8 mouse cellular contexts compared by ENCODE assay signal in the genomic region with DNA sequence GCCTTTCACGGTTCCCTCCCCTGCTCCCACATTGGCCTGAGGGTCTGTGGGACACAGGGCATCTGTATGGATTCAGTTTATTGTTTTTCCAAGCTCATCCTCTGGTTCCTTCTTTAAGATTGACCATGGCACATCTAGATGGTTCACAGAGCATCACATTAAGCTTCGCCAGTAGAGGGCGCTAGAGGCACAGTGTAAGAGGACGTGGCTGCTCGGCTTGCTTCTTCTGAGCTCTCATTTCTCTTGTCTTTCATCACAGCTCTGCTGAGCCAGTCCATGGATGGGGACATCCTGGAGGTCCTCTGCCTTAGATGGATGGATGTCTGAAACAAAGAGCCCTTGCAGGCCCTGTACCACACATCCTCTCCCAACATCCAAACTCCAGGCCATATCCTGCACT. TPM values are rescaled to one million over a fixed set of nuclear protein-coding genes. Genes with fewer than 3 reads are reported as not detected.
DNase-seq lines count a peak whose midpoint lies in the region; ATAC-seq lines count a peak whose summit lies in the region.

No protein-coding gene starts in this region.

- H3K4me2 ChIP-seq in embryonic facial prominence, embryonic 14.5 days (ENCODE audit: low read depth, low read length), result no peak overlapping the region
- H3K4me2 ChIP-seq in kidney, embryonic 15.5 days, result no peak overlapping the region
- 0 out of 2 replicates have a peak overlapping the region, but pooled peaks have one; percentile 5 for H3K4me2 ChIP-seq in limb, embryonic 15.5 days
- no peak overlapping the region for H3K4me2 ChIP-seq in stomach, embryonic 14.5 days (replicated peaks; ENCODE audit: low read depth, low read length)

- 2% methylated on average over 5 of the region's 5 CpGs for WGBS in embryonic facial prominence, embryonic 14.5 days
- under 1% methylated on average over 5 of the region's 5 CpGs for WGBS in heart, embryonic 10.5 days
- 4% methylated on average over 5 of the region's 5 CpGs for WGBS in kidney, embryonic 15.5 days
- WGBS in limb, embryonic 15.5 days, result 3% methylated on average over 5 of the region's 5 CpGs
- WGBS in stomach, embryonic 14.5 days, result under 1% methylated on average over 5 of the region's 5 CpGs

- peak; percentile 87 for DNase-seq in 416B (ENCODE audit: low read depth)
- DNase-seq in adrenal gland, postnatal 4 days (ENCODE audit: low spot score in 2 of 2), result peak; percentile 61 to 81
- peak; percentile 94 for DNase-seq in embryonic facial prominence, embryonic 14.5 days (ENCODE audit: low spot score)
- peak; percentile 90 for DNase-seq in heart, embryonic 10.5 days (ENCODE audit: low spot score)
- DNase-seq in naive thymus-derived CD4-positive, alpha-beta T cell, adult 2 months (ENCODE audit: low read depth), result peak; percentile 91

- no peaks in the 10 kb centered on the region for H3K9me3 ChIP-seq in embryonic facial prominence, embryonic 14.5 days (ENCODE audit: control insufficient read depth, low read length)
- no peaks in the 10 kb centered on the region for H3K9me3 ChIP-seq in heart, embryonic 10.5 days
- H3K9me3 ChIP-seq in kidney, embryonic 15.5 days (replicated peaks), result no peaks in the 10 kb centered on the region
- H3K9me3 ChIP-seq in limb, embryonic 15.5 days, result no peaks in the 10 kb centered on the region
- no peaks in the 10 kb centered on the region for H3K9me3 ChIP-seq in stomach, embryonic 14.5 days (ENCODE audit: control insufficient read depth, low read depth, low read length)

- H3K36me3 ChIP-seq in embryonic facial prominence, embryonic 14.5 days (ENCODE audit: control insufficient read depth, insufficient read depth, low read length), result 0 out of 2 replicates have a peak, but pooled peaks cover 22% of the 10 kb centered on the region
- peaks cover 3% of the 10 kb centered on the region; the same call in 1 of the 2 replicates for H3K36me3 ChIP-seq in heart, embryonic 10.5 days
- peaks cover 13% of the 10 kb centered on the region; the same call in 1 of the 2 replicates for H3K36me3 ChIP-seq in kidney, embryonic 15.5 days
- H3K36me3 ChIP-seq in limb, embryonic 15.5 days, result peaks cover 10% of the 10 kb centered on the region; the same call in 1 of the 2 replicates
- no peaks in the 10 kb centered on the region for H3K36me3 ChIP-seq in stomach, embryonic 14.5 days (ENCODE audit: control insufficient read depth, insufficient read depth, low read length)

- H3K9ac ChIP-seq in embryonic facial prominence, embryonic 14.5 days (ENCODE audit: low read depth, low read length), result no peak overlapping the region
- H3K9ac ChIP-seq in kidney, embryonic 15.5 days, result no peak overlapping the region
- H3K9ac ChIP-seq in limb, embryonic 15.5 days, result no peak overlapping the region
- no peak overlapping the region for H3K9ac ChIP-seq in stomach, embryonic 14.5 days (replicated peaks; ENCODE audit: low read depth, low read length)

- 0 out of 2 replicates have a peak overlapping the region, but pooled peaks have one; percentile 53 for H3K27ac ChIP-seq in embryonic facial prominence, embryonic 14.5 days (replicated peaks; ENCODE audit: low read depth, low read length)
- H3K27ac ChIP-seq in heart, embryonic 10.5 days, result no peak overlapping the region
- H3K27ac ChIP-seq in kidney, embryonic 15.5 days, result no peak overlapping the region
- H3K27ac ChIP-seq in limb, embryonic 15.5 days, result peak overlapping the region; percentile 69
- H3K27ac ChIP-seq in stomach, embryonic 14.5 days (ENCODE audit: low read length), result no peak overlapping the region

- H3K27me3 ChIP-seq in embryonic facial prominence, embryonic 14.5 days (replicated peaks; ENCODE audit: control insufficient read depth, insufficient read depth, low read length), result no peaks in the 10 kb centered on the region
- H3K27me3 ChIP-seq in heart, embryonic 10.5 days (ENCODE audit: insufficient read depth, poor library complexity, severe bottlenecking), result no peaks in the 10 kb centered on the region
- H3K27me3 ChIP-seq in kidney, embryonic 15.5 days, result no peaks in the 10 kb centered on the region
- H3K27me3 ChIP-seq in limb, embryonic 15.5 days, result no peaks in the 10 kb centered on the region
- no peaks in the 10 kb centered on the region for H3K27me3 ChIP-seq in stomach, embryonic 14.5 days (ENCODE audit: control insufficient read depth, insufficient read depth, low read length)

- ATAC-seq in embryonic facial prominence, embryonic 14.5 days (ENCODE audit: low read depth), result peak; percentile 85
- peak; percentile 49; the same call in 1 of the 2 replicates for ATAC-seq in kidney, embryonic 15.5 days (replicated peaks; ENCODE audit: low FRiP score)
- peak; percentile 46; the same call in 1 of the 2 replicates for ATAC-seq in limb, embryonic 15.5 days (ENCODE audit: insufficient number of reproducible peaks, low FRiP score, low TSS enrichment, low read depth)
- ATAC-seq in stomach, embryonic 14.5 days (ENCODE audit: insufficient number of reproducible peaks, insufficient read depth, low FRiP score, low read depth), result peak; percentile 31; the same call in 1 of the 2 replicates

- H3K4me1 ChIP-seq in embryonic facial prominence, embryonic 14.5 days (ENCODE audit: control insufficient read depth, insufficient read depth, low read length), result no peaks in the 10 kb centered on the region
- peaks cover 9% of the 10 kb centered on the region for H3K4me1 ChIP-seq in heart, embryonic 10.5 days
- H3K4me1 ChIP-seq in kidney, embryonic 15.5 days, result no peaks in the 10 kb centered on the region
- no peaks in the 10 kb centered on the region for H3K4me1 ChIP-seq in limb, embryonic 15.5 days
- no peaks in the 10 kb centered on the region for H3K4me1 ChIP-seq in stomach, embryonic 14.5 days (ENCODE audit: control insufficient read depth, insufficient read depth, low read length)

- no peak overlapping the region for H3K4me3 ChIP-seq in embryonic facial prominence, embryonic 14.5 days (ENCODE audit: low read depth, low read length)
- H3K4me3 ChIP-seq in heart, embryonic 10.5 days, result no peak overlapping the region
- H3K4me3 ChIP-seq in kidney, embryonic 15.5 days (replicated peaks), result no peak overlapping the region
- H3K4me3 ChIP-seq in limb, embryonic 15.5 days, result no peak overlapping the region
- no peak overlapping the region for H3K4me3 ChIP-seq in stomach, embryonic 14.5 days (ENCODE audit: low read depth, low read length)

RNA-seq across cellular contexts. Expression of a gene that starts 33.8 kb away (rescaled TPM):
- 100 to 1,000 TPM; 129 to 135 TPM for total RNA-seq in adrenal gland, postnatal 4 days (2021)
- 84.2 and 86.6 TPM in 2 replicates for polyA plus RNA-seq in embryonic facial prominence, embryonic 14.5 days (2014; fragmentation: Nextera tagmentation; extraction: Ambion mirVana)
- polyA plus RNA-seq in heart, embryonic 10.5 days (2016; fragmentation: Nextera tagmentation; extraction: Ambion mirVana), result 32.3 and 59.4 TPM in 2 replicates
- 64.2 and 66.8 TPM in 2 replicates for polyA plus RNA-seq in kidney, embryonic 15.5 days (2015; fragmentation: Nextera tagmentation; extraction: Ambion mirVana)
- 81.1 and 90.5 TPM in 2 replicates for polyA plus RNA-seq in limb, embryonic 15.5 days (2015; fragmentation: Nextera tagmentation; extraction: Ambion mirVana)
- 57.8 and 65.2 TPM in 2 replicates for polyA plus RNA-seq in stomach, embryonic 14.5 days (2014; fragmentation: Nextera tagmentation; extraction: Ambion mirVana)

RNA-seq across cellular contexts. Expression of a gene that starts 37.6 kb away (rescaled TPM):
- 1 to 10 TPM; 5.2 to 5.4 TPM for total RNA-seq in adrenal gland, postnatal 4 days (2021)
- 20.9 and 23.8 TPM in 2 replicates for polyA plus RNA-seq in embryonic facial prominence, embryonic 14.5 days (2014; fragmentation: Nextera tagmentation; extraction: Ambion mirVana)
- polyA plus RNA-seq in heart, embryonic 10.5 days (2016; fragmentation: Nextera tagmentation; extraction: Ambion mirVana), result 3.4 and 6.5 TPM in 2 replicates
- 15.3 and 16.5 TPM in 2 replicates for polyA plus RNA-seq in kidney, embryonic 15.5 days (2015; fragmentation: Nextera tagmentation; extraction: Ambion mirVana)
- polyA plus RNA-seq in limb, embryonic 15.5 days (2015; fragmentation: Nextera tagmentation; extraction: Ambion mirVana), result 25.3 and 28.7 TPM in 2 replicates
- 20.1 and 22.1 TPM in 2 replicates for polyA plus RNA-seq in stomach, embryonic 14.5 days (2014; fragmentation: Nextera tagmentation; extraction: Ambion mirVana)

RNA-seq across cellular contexts. Expression of a gene that starts 57.0 kb away (rescaled TPM):
- total RNA-seq in adrenal gland, postnatal 4 days (2021), result not detected
- polyA plus RNA-seq in embryonic facial prominence, embryonic 14.5 days (2014; fragmentation: Nextera tagmentation; extraction: Ambion mirVana), result 0.14 and 0.35 TPM in 2 replicates
- polyA plus RNA-seq in heart, embryonic 10.5 days (2016; fragmentation: Nextera tagmentation; extraction: Ambion mirVana), result 0.26 TPM in 1 of 2 replicates, not detected in the other
- 0.31 and 0.33 TPM in 2 replicates for polyA plus RNA-seq in kidney, embryonic 15.5 days (2015; fragmentation: Nextera tagmentation; extraction: Ambion mirVana)
- polyA plus RNA-seq in limb, embryonic 15.5 days (2015; fragmentation: Nextera tagmentation; extraction: Ambion mirVana), result 0.19 and 0.44 TPM in 2 replicates
- polyA plus RNA-seq in stomach, embryonic 14.5 days (2014; fragmentation: Nextera tagmentation; extraction: Ambion mirVana), result 0.32 and 0.66 TPM in 2 replicates

RNA-seq across cellular contexts. Expression of a gene that starts 59.4 kb away (rescaled TPM):
- total RNA-seq in adrenal gland, postnatal 4 days (2021), result 10 to 100 TPM; 29.4 to 31.6 TPM
- polyA plus RNA-seq in embryonic facial prominence, embryonic 14.5 days (2014; fragmentation: Nextera tagmentation; extraction: Ambion mirVana), result 13.0 and 17.9 TPM in 2 replicates
- 13.0 and 13.8 TPM in 2 replicates for polyA plus RNA-seq in heart, embryonic 10.5 days (2016; fragmentation: Nextera tagmentation; extraction: Ambion mirVana)
- 17.2 and 18.9 TPM in 2 replicates for polyA plus RNA-seq in kidney, embryonic 15.5 days (2015; fragmentation: Nextera tagmentation; extraction: Ambion mirVana)
- 11.5 and 11.7 TPM in 2 replicates for polyA plus RNA-seq in limb, embryonic 15.5 days (2015; fragmentation: Nextera tagmentation; extraction: Ambion mirVana)
- 16.0 and 17.2 TPM in 2 replicates for polyA plus RNA-seq in stomach, embryonic 14.5 days (2014; fragmentation: Nextera tagmentation; extraction: Ambion mirVana)

Comparison
In these comparisons a context has a peak if more than half of its experiments do, and no peak if none do; other contexts are left out.
1. ATAC-seq: peak in every context shown above with its lines; median percentile 85 in embryonic facial prominence, embryonic 14.5 days; 49 in kidney, embryonic 15.5 days; 46 in limb, embryonic 15.5 days; 31 in stomach, embryonic 14.5 days.
2. H3K27ac ChIP-seq: peak in embryonic facial prominence, embryonic 14.5 days (single experiment) and limb, embryonic 15.5 days (single experiment); none in heart, embryonic 10.5 days (single experiment), kidney, embryonic 15.5 days (single experiment) and stomach, embryonic 14.5 days (single experiment).
3. Peak in every context shown above with its lines, with median percentiles within 50 percentile points of each other: DNase-seq.